Mouse (Mus musculus) testis, adult 2 months (tissue): ENCODE results near the gene Rasgef1b.

Experiments
- CTCF ChIP-seq: fragments of 200-500 bp; IDR thresholded peaks from 2 replicates; pipeline ENCODE4 v1.5.1; 2012; ENCODE audit warnings: low read depth, mild to moderate bottlenecking, inconsistent platforms, low read length, moderate library complexity; ENCODE audit not compliant: control insufficient read depth, insufficient read depth, insufficient replicate concordance
- POLR2A ChIP-seq: fragments of 200-500 bp; IDR thresholded peaks from 2 replicates; pipeline ENCODE4 v1.6.1; 2012; ENCODE audit warnings: low read depth, mild to moderate bottlenecking, inconsistent platforms, low read length, moderate library complexity; ENCODE audit not compliant: control insufficient read depth

- TF ChIP-seq CTCF (no peak), POLR2A (no peak)
These were observed 126.4 kb downstream of the Rasgef1b start for GRCm38 (mm10) chr5:99602244-99603023.
